Mouse (Mus musculus) B cell, adult 2 months (primary cell): ENCODE measurements around the gene Snrpf.
"Not testable (repeated sequence)": the region's sequence is repeated elsewhere in the genome, so short reads cannot be mapped to it uniquely, and the experiment has no call there.

Source experiments
- DNase-seq, 2 experiments: peaks; one replicate each; pipeline ENCODE4 v3.0.0; 2022

Snrpf gene

DNA sequence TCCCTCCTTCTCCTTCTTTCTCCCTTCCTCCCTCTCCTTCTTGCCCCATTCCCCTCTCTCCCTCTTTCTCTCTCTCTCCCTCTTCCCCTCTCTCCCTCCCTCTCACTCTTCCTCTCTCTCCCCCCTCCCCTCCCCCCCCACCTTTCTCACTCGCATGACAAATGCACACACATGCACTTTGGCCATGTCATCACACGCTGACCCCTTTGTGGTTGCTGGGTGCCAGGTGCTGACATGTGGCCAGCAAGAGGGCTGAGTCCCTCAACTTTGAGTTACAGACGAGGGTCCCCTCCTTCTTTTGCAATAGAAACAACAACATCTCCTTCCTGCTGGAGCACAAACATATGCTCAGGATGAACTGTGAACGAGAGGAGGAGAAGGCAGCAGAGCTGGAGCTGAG is 14.5 kb downstream of the Snrpf start:
- DNase-seq, result no peak

DNA sequence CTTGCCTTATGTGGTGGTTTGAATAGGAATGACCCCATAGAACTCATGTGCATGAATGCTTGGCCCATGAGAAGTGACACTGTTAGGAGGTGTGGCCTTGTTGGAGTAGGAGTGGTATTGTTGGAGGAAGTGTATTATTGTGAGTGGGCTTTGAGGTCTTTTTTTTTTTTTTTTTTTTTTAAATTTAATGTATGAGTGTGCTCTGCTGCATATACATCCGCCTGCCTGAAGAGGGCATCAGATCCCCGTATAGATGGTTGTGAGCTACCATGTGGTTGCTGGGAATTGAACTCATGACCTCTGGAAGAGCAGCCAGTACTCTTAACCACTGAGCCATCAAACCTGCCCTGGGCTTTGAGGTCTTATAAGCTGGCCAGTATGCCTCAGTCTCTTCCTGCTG is 17.3 kb downstream of the Snrpf start:
- DNase-seq, result no peak

DNA sequence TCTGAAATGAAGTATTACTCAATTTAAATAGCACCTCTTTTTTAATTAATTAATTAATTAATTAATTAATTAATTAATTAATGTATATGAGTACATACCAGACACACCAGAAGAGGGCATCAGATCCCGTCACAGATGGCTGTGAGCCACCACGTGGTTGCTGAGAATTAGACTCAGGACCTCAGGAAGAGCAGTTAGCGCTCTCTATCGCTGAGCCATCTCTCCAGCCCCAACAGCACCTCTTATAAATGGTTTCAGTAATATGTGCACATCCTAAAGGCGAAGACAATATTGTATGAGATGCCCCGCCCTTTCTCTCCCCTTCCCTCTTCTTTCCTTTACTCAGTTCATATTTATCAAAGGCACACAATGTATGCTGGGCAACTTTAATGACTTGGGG is 20.8 kb downstream of the Snrpf start:
- DNase-seq, result no peak

DNA sequence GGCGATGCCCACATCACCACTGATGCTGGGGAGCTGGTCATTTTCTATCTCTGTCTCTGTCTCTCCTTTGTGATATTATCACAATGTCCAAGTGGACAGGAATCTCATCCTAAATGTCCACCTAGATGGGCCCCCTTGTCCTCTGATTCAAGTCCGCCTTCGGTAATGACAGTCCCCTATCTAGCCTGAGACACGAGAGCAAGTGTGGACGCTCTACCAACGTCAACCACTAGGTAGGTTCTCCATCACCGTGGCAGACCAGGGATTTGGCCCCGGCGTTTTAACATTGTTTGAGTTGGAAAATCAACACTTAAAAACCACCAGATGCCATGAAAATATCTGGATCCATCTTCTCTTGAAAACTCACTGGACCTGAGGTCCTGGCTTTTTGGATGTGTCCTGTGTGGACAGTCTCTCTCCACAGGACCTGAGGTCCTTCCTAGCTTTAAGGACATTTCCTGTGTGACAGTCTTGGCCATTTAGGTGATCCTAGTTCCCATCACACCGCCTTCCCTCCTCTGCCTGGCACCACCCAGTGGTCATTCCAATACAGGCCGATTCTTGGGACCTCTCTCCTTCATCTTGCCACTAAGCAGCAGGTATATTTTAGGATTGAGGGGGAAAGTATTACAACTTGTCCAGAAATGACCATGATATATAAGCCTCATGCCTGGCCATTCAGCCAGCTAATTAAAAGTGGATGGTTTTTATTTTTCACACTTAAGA is 21.5 kb downstream of the Snrpf start:
- no peak for DNase-seq

DNA sequence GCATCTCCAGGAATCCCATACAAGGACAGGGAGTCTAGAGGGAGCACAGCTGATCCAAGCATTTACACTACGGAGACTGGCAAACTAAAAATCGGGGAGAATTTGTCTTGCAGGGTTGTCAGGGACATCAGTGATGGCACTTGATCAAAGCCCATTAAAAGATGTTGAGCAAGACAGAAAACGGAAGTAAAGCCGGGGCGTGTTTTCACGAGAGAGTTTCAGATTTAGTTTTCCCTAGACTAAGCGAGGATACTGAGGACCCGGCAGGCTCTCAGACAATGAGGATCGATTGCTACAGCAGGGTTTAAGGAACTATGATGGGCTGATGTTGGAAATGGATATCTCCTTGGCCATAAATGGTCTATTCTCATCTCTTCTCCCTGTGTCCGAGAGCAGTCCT is 22.4 kb downstream of the Snrpf start:
- DNase-seq, result no peak

DNA sequence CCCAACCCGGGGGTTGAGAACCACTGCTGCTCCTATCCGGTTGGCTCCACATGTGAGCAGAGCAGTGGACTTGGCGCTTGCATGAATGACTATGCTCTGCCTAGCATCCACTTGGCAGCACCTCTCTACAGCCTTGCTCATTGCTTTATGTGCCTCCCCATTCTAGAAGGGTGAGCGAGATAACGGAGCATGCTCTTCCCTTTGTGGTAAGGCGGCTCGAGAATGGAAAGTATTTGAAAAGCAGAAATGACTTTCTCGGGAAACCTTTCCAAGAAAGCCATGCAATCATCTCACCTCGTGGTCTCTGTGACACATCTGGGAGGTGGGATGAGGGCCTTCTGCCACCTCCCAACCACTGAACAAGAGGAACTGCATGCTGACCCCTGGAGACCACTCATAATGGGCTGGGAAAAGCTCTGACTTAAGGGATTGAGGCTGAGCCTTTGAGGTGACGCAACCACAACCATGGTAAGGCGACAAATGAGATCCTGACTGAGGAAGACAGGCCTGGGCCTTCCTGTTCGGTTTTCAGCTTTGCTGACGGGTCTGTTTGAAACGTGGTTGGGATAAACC is 24.9 kb downstream of the Snrpf start:
- DNase-seq, result no peak

DNA sequence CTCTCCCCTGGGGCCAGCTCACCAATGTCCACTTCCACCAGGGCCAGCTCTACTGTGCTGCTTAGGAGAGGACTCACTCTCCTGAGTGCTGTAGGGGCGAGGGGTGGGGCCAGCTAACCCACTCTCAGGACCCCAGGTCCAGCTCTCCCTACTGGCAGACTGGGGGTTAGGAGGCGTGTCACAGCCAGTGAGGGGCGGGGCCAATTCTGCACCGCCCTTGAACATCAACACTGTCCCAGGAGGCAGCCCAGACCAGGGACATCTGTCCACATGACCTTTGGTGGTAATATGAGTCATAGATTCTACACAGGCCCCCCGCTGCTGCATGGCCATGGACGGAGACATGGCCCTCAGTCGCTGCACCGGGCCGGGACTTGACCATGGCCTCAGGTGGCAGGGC is 29.7 kb downstream of the Snrpf start:
- no peak for DNase-seq

DNA sequence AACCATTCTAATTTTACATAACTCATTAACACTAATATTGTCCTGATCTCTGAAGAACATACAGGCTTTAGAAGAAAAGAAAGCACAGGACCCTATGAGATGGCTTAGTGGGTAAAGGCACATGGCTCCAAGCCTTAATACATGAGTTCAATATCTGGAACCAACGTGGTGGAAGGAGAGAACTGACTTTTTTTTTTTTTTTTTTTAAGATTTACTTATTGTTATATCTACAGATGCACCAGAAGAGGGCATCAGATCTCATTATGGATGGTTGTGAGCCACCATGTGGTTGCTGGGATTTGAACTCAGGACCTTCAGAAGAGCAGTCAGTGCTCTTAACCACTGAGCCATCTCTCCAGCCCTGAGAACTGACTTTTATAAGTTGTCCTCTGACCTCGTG is 31.5 kb downstream of the Snrpf start:
- DNase-seq, result not testable (repeated sequence)

DNA sequence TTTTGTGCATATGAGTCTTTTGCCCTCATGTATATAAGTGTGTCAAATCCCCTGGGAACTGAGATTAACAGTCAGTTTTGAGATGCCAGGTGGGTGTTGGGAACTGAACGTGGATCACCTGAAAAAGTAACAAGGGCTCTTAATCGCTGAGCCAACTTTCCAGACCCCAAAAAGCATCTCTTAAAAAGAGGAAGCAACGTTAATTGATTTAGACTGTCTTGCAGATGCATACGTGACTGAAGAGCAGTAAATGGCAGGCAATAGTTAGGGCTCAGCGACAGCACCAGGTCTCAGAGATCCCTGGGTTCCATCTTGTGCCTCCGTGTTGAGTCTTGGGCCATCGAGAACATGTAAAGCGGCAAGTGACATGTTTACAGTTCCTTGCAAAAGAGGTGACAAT is 36.9 kb downstream of the Snrpf start:
- DNase-seq, result no peak

DNA sequence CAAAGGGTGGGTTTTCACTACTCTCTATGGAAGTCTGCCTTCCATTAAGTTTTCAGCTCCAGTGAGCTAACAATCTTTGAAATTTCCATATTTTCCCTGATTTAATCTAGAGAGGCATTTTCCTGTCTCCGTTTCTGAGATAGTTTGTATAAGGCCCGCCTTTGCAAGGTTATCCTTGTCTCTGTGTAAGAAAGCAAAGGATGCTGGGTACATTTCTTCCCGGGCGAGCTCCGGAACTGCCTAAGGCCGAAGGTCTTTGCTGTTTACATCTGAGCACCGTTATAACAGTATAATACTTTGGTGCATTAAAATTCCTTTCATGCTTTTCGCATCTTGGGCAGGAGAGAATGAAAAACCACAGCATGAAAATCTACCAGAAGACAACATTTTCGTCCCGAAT is 39.7 kb downstream of the Snrpf start:
- DNase-seq, result no peak

DNA sequence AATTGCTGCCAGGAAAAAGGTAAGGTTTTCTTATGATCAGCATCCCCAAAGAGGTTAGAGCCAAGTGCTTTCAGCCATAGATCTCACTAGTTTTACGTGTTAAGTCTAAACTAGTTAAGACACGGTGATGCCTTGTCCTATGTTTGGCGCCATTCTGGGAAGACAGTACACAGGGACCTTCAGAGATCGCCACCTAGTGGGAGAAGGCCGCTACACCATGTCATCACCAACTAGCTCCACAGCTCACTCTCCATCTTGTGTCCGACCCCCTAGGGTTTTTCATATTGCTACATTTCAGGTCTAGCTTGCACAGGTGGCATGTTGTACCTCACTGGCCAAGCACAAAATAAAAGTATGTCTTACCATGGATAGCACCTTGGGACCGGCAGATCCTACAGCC is 40.5 kb downstream of the Snrpf start:
- peak; percentile 82 to 83 for DNase-seq

DNA sequence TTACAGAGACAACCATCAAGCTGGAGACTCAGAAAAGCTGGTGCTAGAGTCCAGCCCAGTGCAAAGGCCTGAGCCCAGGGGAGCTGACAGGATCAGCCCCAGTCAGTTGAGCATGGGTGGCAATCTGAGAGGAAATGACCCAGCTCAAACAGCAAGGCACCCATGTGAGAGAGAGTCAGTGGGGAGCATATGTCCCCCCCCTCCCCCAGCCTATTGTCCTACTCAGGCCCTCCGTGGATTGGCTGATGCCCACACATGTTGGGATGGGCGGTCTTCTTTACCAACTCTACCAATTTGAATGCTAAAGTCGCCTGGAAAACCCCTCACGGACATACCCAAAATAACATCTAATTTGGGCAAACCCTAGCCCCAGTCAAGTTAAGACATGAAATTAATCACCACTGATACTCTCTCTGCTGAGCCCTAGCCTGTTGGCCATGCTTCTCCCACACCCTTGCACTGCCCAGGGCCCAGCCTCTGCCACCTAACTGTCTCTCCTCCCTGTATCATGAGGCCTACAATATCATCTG is 41.7 kb downstream of the Snrpf start:
- no peak for DNase-seq

DNA sequence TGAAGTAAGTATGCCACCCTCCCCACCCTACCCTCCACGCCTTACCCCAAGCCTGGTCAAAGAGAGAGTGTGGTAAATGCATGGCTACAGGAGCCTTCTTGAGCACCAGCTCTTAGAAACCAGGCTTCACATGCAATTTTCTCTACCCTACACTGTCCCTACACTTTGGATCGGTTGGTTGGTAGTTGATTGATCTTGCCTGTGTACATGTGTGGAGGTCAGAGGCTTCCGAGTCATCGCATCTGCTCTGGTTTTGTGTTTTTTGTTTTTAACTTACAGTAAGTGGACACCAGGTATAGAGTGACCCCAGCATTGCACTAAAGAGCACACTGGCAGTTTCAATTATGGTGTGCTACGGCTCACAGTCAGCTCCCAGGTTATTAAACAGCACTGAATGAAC is 45.3 kb downstream of the Snrpf start:
- DNase-seq, result no peak

DNA sequence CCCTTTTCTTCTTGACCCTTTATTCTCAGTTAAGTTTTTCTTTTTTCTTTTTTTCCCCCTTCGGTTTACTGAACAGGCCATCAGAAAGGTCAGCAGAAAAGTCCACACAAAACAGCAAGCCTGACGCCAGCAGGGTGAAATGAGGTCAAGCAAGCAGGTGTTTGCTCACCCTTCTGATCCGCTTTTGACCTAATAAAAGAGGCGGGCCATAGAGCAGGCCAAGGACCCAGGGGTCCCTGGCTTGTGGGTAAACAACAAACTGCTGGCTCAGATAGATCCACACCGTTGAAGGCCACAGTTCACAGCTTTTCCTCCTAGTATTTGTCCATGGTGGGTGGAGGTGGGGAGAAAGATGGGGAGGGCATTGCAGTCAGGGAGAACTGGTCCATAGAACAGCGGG is 46.3 kb downstream of the Snrpf start:
- DNase-seq, result no peak

DNA sequence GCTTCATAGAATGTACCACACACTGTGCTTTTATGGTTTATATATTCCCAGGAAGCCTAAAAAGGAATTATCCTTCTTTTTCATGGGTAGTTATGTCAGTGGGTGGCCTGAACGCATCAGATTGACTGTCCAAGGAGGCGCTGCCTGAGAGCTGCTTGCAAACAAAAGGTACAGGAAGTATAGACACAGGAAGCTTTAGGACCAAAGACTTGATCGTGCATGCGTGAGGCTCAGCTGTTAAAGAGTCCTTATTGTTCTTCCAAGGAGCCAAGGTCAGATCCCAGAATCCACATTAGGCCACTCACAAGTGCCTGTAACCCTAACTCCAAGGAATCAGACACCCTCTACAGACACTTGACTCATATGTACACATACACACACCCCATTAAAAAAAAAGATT is 47.1 kb downstream of the Snrpf start:
- DNase-seq, result no peak

DNA sequence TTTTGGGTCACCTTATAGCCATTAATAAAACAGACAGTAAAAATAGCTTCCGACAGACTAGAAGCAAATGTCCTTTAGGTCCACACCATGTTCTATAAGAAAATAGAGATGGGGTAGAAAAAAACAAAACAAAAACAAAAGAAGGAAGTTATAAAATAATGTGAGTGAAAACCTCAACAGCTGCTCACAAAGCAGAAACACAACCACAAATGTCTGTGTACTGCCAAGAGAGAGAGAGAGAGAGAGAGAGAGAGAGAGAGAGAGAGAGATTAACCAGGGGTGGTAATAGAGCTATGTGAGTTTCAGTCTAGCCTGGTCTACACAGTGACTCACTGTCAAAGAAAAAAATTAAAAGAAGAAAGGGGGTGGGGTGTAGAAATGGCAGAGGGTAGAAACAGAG is 47.9 kb downstream of the Snrpf start:
- DNase-seq, result peak in 1 of 2 experiments; percentile 19

DNA sequence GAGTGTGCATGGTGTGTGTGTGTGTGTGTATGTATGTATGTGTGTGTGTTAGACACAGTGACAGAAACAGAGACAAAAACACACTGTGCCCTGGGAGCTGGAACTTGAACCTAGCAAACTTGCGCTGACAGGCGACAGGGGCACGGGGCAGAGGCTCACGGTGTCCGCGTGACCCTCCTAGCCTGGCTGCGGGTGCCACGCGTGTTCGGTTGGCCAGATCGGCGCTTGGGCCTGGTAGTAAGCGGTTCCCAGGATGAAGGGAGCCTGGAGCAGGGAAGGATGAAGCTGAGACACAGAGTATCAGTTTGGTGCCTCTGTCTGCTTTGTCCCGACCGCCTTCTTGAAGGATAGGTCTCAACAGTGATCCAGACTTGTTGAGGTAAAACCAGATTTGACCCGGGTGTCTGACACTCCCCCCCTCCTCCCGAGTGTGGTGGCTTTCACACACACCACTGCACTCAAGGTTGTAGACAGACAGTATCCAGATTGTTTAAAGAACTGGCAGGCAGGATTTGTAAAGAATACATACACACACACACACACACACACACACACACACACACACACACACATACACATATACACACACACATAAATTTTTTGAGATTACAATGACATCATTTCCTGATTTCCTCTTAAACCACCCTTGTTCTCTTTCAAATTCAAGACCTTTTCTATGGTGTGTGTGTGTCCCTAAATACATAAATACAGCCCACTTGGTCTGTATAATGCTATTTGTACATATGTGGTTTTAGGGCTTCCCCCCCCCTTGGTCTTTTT is 48.9 kb downstream of the Snrpf start, which contains the start of gene Ccdc38:
Gene Ccdc38 (plus strand): TSS at position 202 of the 780 bp plus-strand sequence.
- peak; percentile 46 to 47 for DNase-seq

DNA sequence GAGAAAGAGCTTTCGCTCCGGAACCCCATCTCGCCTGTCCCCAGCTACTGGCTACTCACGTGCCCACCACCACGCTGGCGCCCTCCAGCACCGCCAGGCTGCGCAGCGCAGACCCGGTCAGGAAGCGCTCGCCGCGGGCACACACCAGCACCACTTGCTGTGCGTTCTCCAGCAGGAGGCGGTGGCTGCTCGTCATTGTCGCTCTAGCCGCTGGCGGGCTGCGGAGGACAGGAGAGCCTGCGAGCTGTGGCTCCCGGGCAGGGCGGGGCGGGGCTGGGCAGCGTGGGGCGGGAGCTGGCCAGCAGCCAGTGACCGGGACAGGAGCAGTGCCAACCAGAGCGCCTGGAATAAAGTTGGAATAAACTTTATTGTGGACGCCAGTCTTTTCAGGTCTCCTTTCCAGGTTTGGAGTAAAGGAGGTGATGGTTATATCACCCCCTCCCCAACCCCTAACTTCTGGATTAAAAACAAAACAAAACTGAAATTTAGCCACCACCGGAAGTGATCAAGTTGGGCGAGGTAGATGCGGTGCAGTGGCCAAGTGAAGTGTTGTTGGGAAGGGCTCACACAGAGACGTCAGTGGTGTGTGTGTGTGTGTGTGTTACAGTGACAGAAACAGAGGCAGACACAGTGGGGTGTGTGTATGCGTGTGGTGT is 49.6 kb downstream of the Snrpf start, which contains the start of gene Amdhd1:
Gene Amdhd1 (minus strand): TSS at position 259 of the 656 bp plus-strand sequence.
- DNase-seq, result peak; percentile 84 to 85

DNA sequence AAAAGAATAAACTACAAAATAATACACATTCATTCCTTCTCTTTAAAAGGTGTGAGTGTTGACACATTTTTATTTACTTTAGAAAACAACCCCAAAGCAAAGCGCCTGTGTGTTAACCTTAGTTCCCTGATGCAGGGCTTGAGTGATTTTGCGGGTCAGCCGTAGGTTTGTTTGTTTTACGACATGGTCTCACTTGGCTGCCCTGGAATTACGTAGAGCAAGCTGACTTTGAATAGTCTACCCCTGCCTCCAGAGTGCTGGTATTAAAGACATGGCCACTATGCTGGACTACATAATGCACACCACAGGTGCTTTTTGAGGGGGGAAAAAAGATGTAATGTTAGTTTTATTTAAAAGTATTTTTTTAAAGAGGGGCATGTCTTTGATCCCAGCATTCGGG is 50.7 kb downstream of the Snrpf start:
- DNase-seq, result no peak

DNA sequence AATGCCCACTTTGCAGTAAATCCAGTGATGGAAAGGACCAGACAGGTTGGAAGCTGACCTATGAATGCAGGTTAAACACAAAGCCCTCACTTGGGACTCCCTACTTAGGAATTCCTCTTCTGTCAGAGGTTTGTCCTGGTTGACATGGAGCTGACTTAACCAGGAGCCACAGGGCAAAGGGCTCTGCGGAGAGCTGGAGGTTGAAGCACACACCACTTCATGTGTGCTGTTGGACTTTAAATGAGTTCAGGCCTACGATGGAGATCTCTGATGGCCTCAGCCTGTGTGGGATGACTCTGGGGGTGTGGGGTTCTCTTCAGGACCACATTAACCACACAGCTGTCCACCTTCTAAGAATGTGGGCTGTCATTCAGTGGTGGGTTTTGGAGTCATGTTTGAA is 51.2 kb downstream of the Snrpf start:
- DNase-seq, result no peak
